Mouse (Mus musculus) liver, adult 2 months (tissue): Measurements from ENCODE around the gene Zfp658.

Source experiments
- CTCF ChIP-seq: fragments of 200-500 bp; IDR thresholded peaks from 2 replicates; pipeline ENCODE4 v1.5.1; 2011; ENCODE audit warnings: low read depth, low read length, control low read depth
- POLR2A ChIP-seq: fragments of 200-500 bp; IDR thresholded peaks from 2 replicates; pipeline ENCODE4 v1.6.1; 2011; ENCODE audit warnings: low read length, control low read depth; ENCODE audit not compliant: insufficient read depth; ENCODE audit errors: extremely low read depth

DNA sequence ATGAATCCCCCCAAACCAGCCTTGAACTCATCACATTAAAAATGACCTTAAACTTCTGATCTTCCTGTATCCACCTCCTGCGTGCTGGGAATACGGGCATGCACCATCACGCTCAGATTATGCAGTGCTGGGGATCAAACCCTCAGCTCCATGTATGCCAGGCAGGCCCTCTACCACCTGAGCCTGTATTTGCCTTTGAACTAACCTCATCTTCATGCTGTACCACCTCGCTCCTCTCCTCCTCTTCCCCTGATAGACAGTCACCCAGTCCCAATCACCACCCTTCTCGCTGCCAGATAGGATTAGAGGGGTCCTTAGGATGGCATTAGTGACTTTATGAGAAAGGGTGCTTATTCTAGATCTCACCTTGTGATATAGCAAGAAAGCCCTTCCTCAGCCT lies 47.0 kb upstream of the Zfp658 start:
- no peak for TF ChIP-seq CTCF
- no peak for TF ChIP-seq POLR2A
